Mouse (Mus musculus) liver, embryonic 14.5 days (tissue): Measurements from ENCODE around the gene Pomc. TPM values are rescaled to one million over a fixed set of nuclear protein-coding genes. Genes with fewer than 3 reads are reported as not detected.
A peak's percentile ranks its signal among the peaks of the same experiment; 100 is the strongest.

Experiments used
- ATAC-seq: fragments of 200-750 bp; cut with Nextera tagmentation; 2 replicates; pipeline ENCODE4 v1.8.0; 2017; ENCODE audit warnings: moderate number of reproducible peaks, mild to moderate bottlenecking, moderate library complexity; ENCODE audit not compliant: insufficient read depth
- DNase-seq, 3 experiments: peaks; one replicate each; pipeline ENCODE4 v3.0.0-alpha.2; 2012 to 2013; ENCODE audit warnings: low read depth in 3 of 3, low spot score in 3 of 3
- H3K27ac ChIP-seq: fragments of 300-500 bp; sonication (generic); 2 replicates; pipeline ENCODE4 v1.5.1; 2014; ENCODE audit warnings: moderate library complexity, mild to moderate bottlenecking, control low read depth, inconsistent platforms
- H3K27me3 ChIP-seq: fragments of 300-500 bp; sonication (generic); 2 replicates; pipeline ENCODE4 v1.6.1; 2014; ENCODE audit warnings: mild to moderate bottlenecking, low read length, moderate library complexity; ENCODE audit not compliant: control insufficient read depth, insufficient read depth
- H3K36me3 ChIP-seq: fragments of 300-500 bp; sonication (generic); replicated peaks from 2 replicates; pipeline ENCODE4 v1.6.1; 2014; ENCODE audit warnings: low read depth; ENCODE audit not compliant: control insufficient read depth, insufficient read depth
- H3K4me1 ChIP-seq, 2 experiments: fragments of 200-500 bp in 1 of 2; fragments of 300-500 bp in 1 of 2; sonication (generic) in 1 of 2; replicated peaks; 2 replicates each; pipeline ENCODE4 v1.6.1; 2012 to 2014; ENCODE audit warnings: antibody characterized with exemption in 1 of 2, inconsistent platforms in 1 of 2, low read length in 1 of 2; ENCODE audit not compliant: control insufficient read depth in 2 of 2, insufficient read depth in 2 of 2
- H3K4me2 ChIP-seq: fragments of 300-500 bp; sonication (generic); 2 replicates; pipeline ENCODE4 v1.6.1; 2014; ENCODE audit warnings: low read depth, mild to moderate bottlenecking, control low read depth, moderate library complexity
- H3K4me3 ChIP-seq, 2 experiments: fragments of 200-500 bp in 1 of 2; fragments of 300-500 bp in 1 of 2; sonication (generic) in 1 of 2; 2 replicates each; pipeline ENCODE4 v1.5.1; 2012 to 2014; ENCODE audit warnings: low read depth in 2 of 2, low read length in 2 of 2, mild to moderate bottlenecking in 2 of 2, control low read depth in 1 of 2, inconsistent platforms in 1 of 2, moderate library complexity in 1 of 2; ENCODE audit not compliant: insufficient read depth in 1 of 2
- H3K9ac ChIP-seq: fragments of 300-500 bp; sonication (generic); replicated peaks from 2 replicates; pipeline ENCODE4 v1.6.1; 2014; ENCODE audit warnings: mild to moderate bottlenecking, control low read depth, moderate library complexity
- H3K9me3 ChIP-seq: fragments of 300-500 bp; sonication (generic); 2 replicates; pipeline ENCODE4 v1.6.1; 2016; ENCODE audit warnings: low read length, mixed read lengths; ENCODE audit not compliant: control insufficient read depth
- CTCF ChIP-seq: IDR thresholded peaks from 2 replicates; pipeline ENCODE4 v1.5.1; 2016; ENCODE audit warnings: antibody characterized with exemption, low read depth, control low read depth
- EP300 ChIP-seq: IDR thresholded peaks from 2 replicates; pipeline ENCODE4 v1.6.1; 2016; ENCODE audit warnings: antibody characterized with exemption, low read depth
- WGBS: fragments of 180-500 bp; shearing (Covaris S2); extraction: QIAGEN DNeasy Blood & Tissue Kit; methylation state at CpG from one replicate; pipeline ENCODE4 v1.1.7; 2014; ENCODE audit not compliant: insufficient replicate concordance; 5-methylcytosine and 5-hydroxymethylcytosine counted together
- polyA plus RNA-seq, 2 experiments: library from polyadenylated mRNA; depleted of rRNA in 1 of 2; stranded (reverse) in 1 of 2; unstranded in 1 of 2; fragments of >200 nt; fragmentation: Nextera tagmentation in 1 of 2; extraction: Ambion mirVana in 1 of 2; gene quantifications; 2 replicates each; pipeline versions ENCODE4 v1.2.1 to v1.2.3; 2012 to 2014

Pomc gene
- polyA plus RNA-seq, 2 experiments, result 0.28 to 0.50 TPM

DNA sequence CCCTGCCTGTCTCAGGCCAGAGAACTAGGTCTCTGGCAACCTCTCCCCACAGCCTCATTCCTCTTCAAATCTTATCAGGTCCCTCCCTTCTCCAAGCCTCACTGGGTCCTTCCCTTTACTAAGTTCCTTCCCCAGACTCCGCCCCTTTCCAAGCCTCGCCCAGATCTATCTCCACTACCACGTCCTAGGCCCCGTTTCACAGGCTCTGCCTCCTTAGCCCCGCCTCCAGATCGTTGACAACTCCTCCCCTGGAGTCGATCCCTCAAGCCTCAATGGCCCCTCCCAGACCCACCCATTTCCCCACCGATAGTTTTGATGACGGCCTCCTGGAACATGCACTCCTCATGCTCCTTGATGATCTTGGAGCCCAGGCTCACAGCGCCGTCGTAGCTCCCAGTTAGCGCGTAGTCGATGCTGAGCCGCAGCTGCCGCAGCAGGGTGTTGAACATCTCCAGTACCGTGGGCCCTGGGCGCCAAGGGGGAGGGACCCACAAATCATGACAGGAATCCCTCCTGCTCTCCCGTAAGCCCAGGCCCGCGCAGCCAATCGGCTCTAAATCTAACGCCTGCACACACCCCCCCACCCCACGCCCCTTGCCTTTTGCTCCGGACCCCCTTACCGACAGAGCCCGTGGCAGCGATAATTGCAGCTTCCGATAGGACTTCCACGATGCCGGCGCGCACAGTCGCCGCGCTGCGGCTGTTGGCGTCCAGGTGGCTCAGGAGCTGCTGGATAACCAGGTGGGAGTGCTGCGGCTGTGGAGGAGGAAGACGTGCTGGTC, 26.8 kb downstream of the Pomc start:
- DNase-seq (peak; percentile 68 to 73 (median 71)), ATAC-seq (peak; percentile 88)
- no peaks in the 10 kb centered on the region for H3K36me3 ChIP-seq
- peaks cover 0 to 5% of the 10 kb centered on the region in 2 experiments; a peak in 2 of 4 replicates for H3K4me1 ChIP-seq
- H3K9ac ChIP-seq, result no peak overlapping the region
- H3K9me3 ChIP-seq, result no peaks in the 10 kb centered on the region
- peak overlapping the region; percentile 61 for H3K4me2 ChIP-seq
- no peak for TF ChIP-seq EP300
- no peak for TF ChIP-seq CTCF
- peak overlapping the region; percentile 29 to 31 for H3K4me3 ChIP-seq
- H3K27ac ChIP-seq, result no peak overlapping the region
- H3K27me3 ChIP-seq, result peaks cover 10% of the 10 kb centered on the region
- under 1% methylated on average over 41 of the region's 41 CpGs for WGBS

GRCm38 (mm10) chr12:3982257-3982656, 27.5 kb downstream of the Pomc start:
- Histone ChIP-seq H3K4me2 (peak overlapping the region; percentile 61), H3K9ac (no peak overlapping the region), H3K4me3 (no peak overlapping the region), H3K27ac (no peak overlapping the region), H3K4me1 (peaks cover 0 to 5% of the 10 kb centered on the region in 2 experiments; a peak in 2 of 4 replicates), H3K27me3 (peaks cover 10% of the 10 kb centered on the region), H3K9me3 (no peaks in the 10 kb centered on the region), H3K36me3 (no peaks in the 10 kb centered on the region)
- ATAC-seq (no peak), DNase-seq (no peak)
- 17% methylated on average over 6 of the region's 6 CpGs for WGBS
- TF ChIP-seq EP300 (no peak), CTCF (no peak)

GRCm38 (mm10) chr12:3983736-3984135, 29.0 kb downstream of the Pomc start:
- no peak overlapping the region for H3K27ac ChIP-seq
- H3K4me1 ChIP-seq, result peaks cover 0 to 5% of the 10 kb centered on the region in 2 experiments; a peak in 2 of 4 replicates
- TF ChIP-seq CTCF (peak; percentile 67), EP300 (no peak)
- H3K9me3 ChIP-seq, result no peaks in the 10 kb centered on the region
- ATAC-seq (no peak), DNase-seq (peak; percentile 26 to 47 (median 41))
- H3K27me3 ChIP-seq, result peaks cover 10% of the 10 kb centered on the region
- no peak overlapping the region for H3K9ac ChIP-seq
- WGBS, result 0% methylated on average over 1 of the region's 1 CpGs
- no peak overlapping the region for H3K4me2 ChIP-seq
- H3K4me3 ChIP-seq, result no peak overlapping the region
- no peaks in the 10 kb centered on the region for H3K36me3 ChIP-seq

- Histone ChIP-seq H3K9me3 (no peaks in the 10 kb centered on the region), H3K9ac (no peak overlapping the region), H3K4me2 (no peak overlapping the region), H3K4me1 (peaks cover 0 to 5% of the 10 kb centered on the region in 2 experiments; a peak in 2 of 4 replicates), H3K36me3 (no peaks in the 10 kb centered on the region), H3K27ac (no peak overlapping the region), H3K4me3 (no peak overlapping the region), H3K27me3 (peaks cover 10% of the 10 kb centered on the region)
- DNase-seq, result no peak
- 53% methylated on average over 9 of the region's 9 CpGs for WGBS
- TF ChIP-seq CTCF (no peak), EP300 (no peak)
- no peak for ATAC-seq
Observed at GRCm38 (mm10) chr12:3984446-3984845, 29.7 kb downstream of the Pomc start.

GRCm38 (mm10) chr12:3989943-3990342, 35.2 kb downstream of the Pomc start:
- H3K36me3 ChIP-seq, result no peaks in the 10 kb centered on the region
- no peaks in the 10 kb centered on the region for H3K27me3 ChIP-seq
- H3K27ac ChIP-seq, result no peak overlapping the region
- 25% methylated on average over 2 of the region's 2 CpGs for WGBS
- ATAC-seq, result no peak
- no peak overlapping the region for H3K4me3 ChIP-seq
- DNase-seq, result no peak
- TF ChIP-seq CTCF (no peak), EP300 (no peak)
- no peak overlapping the region for H3K4me2 ChIP-seq
- H3K4me1 ChIP-seq, result no peaks in the 10 kb centered on the region
- H3K9me3 ChIP-seq, result no peaks in the 10 kb centered on the region
- no peak overlapping the region for H3K9ac ChIP-seq
